Mouse (Mus musculus) natural killer cell, adult 2 months (primary cell): ENCODE measurements at regions not wholly inside any gene's neighbourhood (a gene's known extent, or its start where the extent isn't known, plus 50 kb on each side); places are given as distances from the start of the nearest gene placed in this dataset.

Experiments used
- DNase-seq, 2 experiments: peaks; one replicate each; pipeline ENCODE4 v3.0.0; 2022; ENCODE audit warnings: low spot score in 2 of 2

DNA sequence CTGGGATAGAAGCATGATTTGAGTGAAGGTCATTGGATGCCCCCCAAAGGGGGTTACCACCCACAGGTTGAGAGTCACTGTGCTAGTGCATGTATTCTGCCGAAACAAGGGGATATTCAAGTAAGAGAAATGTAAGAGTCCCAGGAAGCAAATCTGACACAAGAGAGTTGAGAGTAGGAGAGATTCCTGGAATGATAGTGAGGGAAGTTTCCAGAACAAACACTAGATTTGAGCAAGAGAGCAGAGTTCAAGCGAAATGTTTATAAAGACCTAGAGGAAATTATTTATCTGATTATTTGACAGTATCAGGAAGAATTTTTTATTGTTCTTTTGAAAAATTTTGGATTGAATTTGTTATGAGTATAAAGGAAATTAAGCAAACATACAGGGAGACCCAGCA lies 189.0 kb upstream of the Sash1 start:
- no peak for DNase-seq

DNA sequence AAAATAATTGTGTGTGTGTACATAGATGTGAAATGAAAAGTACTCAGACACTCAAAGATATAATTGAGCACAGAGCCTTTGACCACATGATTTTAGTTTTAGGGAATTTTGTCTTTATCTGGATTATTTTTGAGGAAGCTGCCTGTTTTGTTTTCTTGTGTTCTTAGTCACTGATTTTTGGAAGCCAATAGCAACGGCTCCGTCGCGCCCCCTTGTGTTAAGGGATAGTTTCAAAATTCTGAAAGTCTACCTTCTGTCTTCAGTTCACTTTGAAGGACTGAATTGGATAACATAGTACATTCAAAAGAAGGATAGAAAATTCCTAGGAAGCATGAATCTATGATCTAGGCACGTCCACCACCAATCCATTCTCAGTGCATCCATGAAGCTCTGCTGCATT lies 185.8 kb upstream of the Sash1 start:
- no peak for DNase-seq

DNA sequence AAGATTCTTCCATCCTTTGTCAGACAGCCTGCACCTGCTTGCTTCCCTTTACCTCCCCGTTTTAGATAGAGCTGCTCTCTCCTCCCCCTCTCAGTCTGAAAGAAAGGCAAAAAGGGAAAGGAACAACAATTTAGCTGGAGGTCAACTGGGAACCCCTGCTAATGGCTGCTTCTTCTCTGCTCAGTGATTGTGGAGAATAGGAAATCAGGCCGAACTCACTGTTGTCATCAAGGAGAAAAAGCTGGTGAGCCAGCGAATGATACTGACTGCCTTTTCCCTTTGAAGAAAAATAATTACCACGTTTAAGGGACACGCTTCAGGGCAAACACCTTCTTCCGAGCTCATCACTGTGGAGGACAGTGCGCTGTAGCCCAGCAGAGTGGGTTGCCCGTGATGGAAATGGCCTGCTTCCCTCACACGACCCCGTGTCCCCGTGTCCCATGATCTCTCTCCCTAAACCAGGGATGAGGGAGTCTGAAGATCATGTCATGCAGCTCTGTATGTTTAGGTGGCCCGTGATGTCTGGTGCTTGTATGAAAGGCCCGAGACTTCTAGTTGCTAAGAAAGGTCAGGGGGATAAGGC lies 183.8 kb upstream of the Sash1 start:
- DNase-seq, result no peak

DNA sequence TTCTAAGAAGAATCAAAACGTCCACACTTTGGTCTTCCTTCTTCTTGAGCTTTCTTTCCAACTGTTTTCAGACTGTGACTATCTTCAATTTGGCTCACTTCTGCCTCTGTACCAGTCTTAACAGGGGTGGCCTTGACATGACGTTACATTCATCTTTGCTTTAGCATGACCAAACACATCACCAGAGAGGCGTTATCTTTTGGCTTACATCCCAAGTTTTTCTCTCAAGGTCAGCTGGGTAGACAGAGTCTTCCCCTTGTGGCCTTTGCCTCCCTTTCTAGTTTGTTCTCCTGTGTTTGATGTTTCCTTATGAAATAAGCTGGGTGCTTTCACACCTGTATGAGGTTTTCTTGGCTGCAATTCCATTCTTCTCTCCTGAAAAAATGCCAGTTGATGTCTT lies 180.7 kb upstream of the Sash1 start:
- no peak for DNase-seq

DNA sequence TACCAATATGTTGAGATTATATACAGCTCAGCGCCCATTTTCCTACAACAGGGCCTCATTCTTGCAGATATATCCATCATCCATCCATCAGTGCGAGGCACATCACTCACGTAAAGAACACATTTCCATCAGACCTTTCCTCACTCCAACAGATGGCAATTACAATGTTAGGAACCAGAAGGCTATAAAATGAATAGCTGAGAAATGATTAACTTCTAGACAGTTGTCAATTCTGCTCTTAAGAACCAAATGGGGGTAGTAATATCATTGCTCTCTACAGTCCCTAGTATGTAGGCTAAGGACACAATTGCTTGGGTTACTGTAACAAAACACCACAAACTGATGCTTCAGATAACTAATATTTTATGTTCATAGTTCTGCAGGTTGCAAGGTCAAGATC lies 176.1 kb upstream of the Sash1 start:
- DNase-seq, result no peak

DNA sequence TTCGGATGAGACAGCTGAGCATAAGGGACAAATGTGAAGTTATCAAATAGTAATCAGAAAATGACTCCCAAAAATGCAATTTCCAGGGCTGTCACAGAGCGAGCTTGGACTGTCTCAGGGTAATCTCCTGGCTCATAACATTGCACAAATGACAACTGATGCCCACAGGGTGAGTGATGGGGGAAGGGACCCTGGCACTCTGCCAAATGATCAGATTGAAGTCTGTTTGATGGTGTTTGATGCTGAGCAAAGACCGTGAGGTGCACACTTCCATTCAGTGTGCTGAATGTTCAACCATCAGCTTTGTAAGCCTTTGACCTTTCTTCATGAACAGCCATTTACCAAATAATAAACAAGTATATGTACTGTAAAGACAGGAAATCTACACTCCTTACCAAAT lies 169.4 kb upstream of the Sash1 start:
- no peak for DNase-seq

DNA sequence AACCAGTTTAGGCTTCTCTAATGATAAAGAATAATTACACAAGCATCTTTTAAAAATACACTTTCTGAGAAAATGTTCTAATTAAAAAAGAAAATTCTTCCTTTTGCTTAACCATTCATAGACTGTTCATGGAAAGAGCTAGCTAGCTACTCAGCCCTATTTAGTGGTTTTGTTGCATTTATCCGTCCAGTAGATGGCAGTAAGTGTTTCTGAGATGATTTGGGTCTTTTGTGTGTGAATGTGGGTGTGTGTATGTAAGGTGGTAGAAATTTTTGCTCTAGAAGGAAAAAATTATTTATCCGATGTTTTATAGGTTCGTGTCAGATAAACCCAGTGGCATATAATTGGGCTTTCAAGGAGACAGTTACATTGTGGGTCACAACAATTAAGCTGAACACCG lies 167.5 kb upstream of the Sash1 start:
- DNase-seq, result no peak

DNA sequence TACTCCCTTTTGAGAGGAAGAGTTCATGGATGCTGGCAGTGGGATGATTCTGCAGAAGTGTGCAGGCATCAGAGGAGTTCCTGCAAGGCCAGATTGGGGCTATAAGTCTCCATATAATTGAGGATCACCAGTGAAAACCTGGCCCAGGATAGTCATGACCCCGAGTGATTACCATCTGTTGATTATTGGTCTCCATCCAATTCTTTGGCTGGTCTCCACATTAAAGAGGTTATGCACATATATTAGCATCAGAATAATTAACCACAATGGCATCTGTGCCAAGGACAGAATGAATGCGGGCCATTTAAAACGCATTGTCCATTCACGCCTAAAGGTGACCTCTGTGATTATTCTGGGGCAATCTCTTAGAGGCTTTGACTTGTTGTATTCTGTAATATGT lies 161.5 kb upstream of the Sash1 start:
- DNase-seq, result no peak

DNA sequence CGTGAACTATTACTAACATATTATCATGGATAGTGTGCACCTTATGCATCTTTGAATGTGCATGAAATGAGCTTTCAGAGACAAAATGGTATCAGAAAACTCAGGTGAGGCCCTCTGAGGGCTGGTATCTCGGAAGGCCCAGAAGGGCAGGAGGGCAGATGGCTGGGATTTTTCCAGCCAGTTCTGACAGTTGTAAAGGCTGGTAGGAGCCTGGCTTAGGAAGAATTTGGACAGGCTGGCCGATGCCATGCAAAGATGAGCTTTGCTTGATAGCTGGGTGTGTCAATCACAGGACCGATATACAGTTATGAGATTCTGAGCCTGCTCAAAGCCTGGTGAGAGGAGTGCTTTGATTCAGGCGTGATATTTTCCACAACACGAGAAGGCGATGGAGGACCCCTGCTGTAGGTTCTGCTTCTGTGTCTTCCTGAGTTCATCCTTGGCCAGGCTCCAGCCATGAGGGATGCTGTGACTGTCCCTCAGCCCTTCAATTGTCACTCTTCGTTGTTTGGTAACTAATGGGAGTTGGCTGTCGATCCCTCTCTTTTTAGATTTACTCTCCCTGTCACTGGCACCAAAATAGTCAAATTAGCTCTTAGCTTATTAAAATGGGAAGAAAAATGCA lies 159.0 kb upstream of the Sash1 start:
- no peak for DNase-seq

DNA sequence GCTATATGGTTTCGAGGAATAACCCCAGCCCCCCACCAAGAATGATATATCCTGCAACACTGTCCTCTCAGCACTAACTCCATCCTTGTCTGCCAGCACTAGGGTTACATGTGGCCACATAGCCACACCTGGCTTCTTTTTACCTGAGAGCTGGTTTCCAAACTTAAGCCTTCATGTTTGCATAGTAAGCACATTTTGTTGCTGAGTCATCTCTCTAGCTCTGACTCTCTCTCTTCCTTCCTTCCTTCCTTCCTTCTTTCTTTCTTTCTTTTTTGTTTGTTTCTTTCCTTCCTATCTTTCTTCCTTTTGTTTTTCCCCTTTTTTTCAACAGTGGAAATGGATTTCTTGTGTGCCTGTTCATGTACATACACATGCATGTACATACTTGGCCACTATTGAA lies 157.6 kb upstream of the Sash1 start:
- no peak for DNase-seq

DNA sequence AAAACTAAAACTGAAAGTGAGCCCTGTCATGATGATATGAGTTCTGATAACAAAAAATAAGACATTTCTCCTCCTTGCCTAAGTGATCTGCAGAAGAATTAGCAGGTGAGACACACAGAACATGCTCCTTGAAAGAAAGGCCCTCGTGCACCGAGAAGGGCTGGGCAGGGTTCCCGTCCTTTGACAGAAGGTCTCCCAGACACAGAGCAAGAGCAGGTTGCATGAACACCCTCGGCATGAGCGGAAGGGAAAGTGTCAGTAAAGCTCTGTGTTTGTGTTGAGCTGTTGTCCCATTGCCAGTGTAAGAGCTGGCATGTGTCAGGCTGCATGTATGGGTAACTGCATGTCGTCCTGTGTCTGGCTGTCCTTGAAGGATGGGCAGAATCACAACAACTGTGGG lies 144.6 kb upstream of the Sash1 start:
- DNase-seq, result no peak

DNA sequence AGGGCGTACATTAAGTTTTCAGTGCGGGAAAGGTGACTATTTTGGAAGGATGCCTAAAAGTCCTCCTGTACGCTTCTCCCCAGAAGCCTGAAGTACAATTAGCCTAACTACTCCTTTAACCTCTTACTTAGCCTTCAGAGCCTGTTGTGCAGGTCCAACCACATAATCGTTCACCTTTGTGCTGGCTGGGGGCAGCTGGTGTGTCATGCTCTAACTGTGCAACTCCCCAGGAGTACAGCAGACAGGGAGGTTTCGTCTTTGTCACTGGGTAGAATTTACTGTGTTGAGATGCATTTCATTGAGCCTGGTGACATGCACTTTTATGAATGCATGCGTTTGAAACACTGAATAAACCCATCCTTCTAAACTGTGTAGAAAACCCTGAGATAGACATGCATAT lies 143.6 kb upstream of the Sash1 start:
- no peak for DNase-seq

DNA sequence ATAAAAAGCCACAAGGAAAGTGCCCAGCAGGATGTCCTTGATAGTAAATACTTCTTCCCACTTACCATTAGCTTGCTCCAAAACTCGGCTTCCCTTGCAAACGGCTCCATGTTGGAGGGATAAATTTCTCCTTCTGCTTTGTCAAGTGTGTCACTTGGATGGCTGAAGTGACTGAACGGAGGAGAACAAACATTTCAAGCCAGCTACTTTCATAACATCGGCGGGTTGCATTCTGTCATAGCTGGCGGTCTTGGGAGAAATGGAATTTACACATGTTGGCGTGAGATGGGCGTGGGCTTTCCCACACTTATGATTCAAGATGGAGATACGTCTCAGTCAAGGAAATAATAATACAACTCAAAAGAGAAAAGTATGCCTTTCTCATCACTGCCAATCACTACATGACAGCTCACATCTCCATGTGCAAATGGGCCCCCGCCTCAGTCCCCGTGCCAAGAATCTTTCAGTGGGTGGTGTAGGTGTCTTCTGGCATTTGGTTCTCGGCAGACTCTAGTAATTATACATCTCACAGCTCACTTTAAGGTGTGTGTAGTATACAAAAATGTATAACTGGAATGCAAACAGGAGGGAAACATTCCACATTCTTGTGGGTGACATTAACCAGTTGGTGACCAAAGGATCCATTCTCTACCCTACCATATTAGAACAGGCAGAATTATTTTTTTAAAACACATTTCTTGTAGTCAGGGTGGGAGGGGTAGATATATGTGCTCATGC lies 141.4 kb upstream of the Sash1 start:
- DNase-seq, result no peak

DNA sequence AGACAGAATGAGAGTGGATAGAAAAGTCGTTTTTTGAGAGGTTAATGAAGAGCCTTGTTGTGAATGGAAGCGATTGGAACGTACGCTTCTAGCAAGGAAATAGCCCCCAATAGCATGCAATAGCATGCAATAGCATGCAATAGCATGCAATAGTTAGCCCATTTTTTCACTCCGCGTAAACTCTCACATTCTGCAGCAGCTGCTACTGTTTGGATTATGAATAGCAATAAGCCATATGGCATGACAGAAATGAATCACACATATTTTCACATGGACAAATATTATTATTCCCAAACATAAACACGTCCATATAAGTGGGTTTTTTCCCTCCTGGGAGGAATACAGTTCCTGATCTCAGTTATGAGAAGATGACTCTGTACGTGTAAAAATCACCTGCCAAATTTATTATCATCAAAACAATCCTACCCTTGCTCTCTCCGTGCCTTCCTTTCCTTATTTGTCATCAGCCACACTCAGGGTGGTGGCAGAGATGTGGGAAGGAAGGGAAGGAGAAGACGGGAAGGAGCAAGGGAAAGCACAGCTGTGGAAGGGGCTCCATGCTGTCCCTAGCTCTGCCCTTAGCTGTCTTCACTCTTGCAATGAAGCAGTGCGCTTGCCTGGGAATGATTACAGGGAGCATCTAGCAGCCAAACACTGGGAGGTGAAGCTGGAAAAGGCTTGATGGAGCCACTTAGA lies 129.1 kb upstream of the Sash1 start:
- no peak for DNase-seq

DNA sequence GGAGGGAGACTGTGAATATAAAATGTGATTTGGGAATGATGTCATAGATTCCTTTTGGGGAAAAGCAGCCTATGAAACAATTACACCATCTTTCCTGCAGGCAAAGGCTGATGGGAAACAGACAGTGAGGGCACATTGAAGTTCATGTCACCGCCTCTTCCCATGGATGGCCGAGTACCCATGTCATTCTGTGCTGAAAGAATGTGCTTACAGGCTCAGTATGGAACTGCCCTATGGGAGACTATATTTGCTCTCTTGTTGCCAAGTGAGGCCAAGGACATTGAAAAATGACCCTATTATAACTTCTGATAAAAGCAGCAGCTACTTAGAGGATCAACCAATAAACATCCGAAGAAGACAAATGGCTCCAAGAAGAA lies 127.7 kb upstream of the Sash1 start:
- no peak for DNase-seq

DNA sequence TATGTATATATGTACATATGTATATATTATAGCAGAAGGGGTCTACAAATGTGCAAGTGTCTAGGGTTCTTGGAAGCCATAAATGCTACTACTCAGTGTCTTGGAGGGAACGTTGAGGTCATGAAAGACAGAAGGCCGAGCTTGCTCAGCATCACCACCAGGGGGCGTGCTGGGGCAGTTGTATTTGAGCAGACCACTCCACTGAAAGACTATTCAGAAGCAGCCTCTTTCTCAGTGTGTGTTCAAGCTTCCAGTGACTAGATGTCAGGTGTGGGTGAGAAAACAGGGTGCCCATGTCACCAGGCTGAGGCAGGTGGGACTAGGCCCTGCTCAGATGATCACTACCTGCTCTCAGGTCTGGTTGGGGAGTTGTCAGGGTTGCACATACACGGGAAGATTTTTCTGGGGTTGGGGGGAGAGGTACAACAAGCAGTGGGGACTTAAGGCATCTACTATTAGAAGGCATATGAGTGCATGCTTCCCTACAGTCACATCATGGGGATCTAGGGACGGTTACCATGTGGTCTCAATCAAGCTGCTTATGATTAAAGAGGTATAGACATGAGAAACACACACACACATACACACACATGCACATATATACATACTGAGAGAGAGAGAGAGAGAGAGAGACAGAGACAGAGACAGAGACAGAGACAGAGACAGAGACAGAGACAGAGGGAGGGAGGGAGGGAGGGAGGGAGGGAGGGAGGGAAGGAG lies 127.1 kb upstream of the Sash1 start:
- peak in 1 of 2 experiments; percentile 14 for DNase-seq

DNA sequence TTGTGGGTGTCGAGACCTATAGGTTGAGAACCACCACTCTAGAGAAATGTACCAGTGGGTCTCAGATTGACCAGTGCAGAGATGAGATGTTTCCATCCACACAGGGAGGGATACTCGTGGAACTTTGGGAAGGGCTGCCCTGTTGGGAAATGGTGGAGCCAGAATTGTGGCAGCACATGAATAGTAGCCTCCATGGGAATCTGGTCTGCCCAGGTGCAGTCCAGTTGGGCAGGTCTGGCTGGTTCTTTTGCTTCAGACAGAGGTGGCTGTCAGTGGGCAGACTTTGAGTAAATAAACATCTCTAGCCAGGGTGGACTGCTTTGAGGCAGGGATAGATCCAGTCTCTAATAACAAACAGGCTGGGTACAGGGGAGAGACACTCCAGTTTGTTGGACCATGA lies 126.0 kb upstream of the Sash1 start:
- no peak for DNase-seq

DNA sequence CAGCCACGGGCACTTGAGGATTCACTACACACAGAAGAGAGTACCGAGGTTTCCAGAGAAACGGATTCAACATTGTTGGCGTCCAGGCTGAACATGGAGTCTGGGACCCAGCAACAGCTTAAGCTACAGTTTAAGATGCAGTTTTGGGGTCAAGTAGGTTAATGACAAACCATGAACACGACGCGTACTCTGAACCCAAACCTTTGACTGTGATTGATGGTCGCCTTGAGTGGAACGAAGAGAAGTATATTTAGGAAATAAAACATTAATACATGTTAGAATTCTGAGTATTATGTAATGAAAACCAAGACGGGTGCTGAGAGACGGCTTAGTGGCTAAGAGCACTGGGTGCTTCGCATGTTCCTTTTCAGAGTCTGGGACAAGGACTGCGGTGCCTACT lies 124.3 kb upstream of the Sash1 start:
- no peak for DNase-seq

DNA sequence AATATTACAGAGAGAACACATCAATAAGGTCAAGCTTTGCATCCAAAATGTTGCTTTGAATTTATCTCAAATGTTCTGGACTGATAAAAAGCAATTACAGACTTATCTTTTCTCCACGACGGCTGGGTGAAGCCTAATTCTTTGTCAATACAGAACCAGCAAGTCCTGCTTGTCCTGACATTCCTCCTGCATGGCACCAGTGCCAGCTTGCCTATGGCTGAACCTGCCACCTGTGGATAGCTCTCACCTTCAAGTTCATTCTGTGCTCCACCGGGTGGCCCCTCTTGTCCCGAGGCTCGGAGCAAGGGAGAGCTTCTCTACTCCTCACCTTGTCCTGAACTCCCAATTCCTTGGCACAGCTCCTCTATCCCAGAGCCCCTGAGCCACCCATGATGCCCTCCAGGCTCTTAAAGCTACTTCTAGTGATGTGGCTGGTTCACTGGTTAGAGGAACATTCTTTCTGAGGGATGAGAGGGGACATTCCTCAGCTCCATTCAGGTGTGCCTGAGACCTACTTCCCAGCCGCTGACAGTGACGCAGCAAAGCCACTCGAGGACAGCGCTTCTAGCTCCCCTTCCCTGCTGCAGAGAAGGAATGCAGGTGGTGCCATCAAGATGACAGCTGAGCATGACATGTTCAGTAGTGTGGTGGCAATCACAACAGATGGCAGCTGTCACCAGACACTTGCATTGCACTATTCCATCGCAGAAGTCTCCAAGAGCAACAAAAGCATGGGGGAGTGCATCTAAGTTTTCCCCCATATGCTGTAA lies 119.5 kb upstream of the Sash1 start:
- no peak for DNase-seq

DNA sequence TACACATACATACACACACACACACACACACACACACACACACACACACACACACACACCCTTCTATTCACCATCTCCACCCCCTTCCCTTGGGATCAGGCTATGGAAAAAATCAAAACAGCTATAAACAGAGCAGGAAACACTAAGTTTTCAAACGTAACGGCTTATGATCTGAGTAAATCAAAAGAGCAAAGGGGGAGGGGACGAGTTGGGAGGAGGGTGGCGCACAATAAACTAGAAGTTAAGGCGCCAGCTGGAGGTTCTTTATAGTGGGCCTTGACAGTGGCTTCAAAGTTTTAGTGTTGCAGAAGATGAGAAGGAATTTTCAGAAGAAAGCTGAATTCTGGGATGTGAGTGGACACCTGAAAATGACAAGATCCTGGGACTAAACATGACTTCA lies 116.4 kb upstream of the Sash1 start:
- no peak for DNase-seq

DNA sequence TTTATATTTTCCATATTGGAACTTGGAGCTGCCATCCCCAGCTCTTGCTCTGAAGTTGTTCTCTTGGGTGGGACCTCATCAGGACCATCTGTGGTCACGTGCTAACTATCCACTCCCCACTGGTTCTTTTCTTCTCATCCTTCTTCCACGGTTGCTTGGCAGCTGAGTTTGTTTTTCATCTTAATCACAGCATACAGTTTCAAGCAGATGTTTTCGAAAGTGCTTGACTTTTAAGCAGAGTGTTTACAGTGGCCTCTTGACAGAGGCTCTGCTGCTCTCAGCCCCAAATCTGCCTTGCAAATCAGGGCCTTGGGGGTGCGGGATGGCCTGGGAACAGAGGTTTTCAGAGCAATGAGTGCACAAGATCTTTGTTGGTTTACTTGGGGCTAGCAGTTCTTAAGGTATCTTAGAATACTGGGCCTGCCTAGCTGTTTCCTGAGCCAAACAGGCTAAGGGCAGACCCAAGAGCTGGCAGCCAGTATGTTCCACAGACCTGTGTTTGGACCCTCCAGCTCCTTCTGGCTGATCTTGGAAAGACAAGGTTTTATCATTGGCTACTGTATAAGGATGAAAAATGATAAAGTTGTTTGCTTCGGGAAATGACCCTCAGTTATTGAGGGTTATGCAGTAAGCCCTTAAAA lies 113.0 kb upstream of the Sash1 start:
- no peak for DNase-seq
